Mouse (Mus musculus): ENCODE measurements around the gene Mtus2. TPM values are rescaled to one million over a fixed set of nuclear protein-coding genes. Genes with fewer than 3 reads are reported as not detected.

Mtus2 gene
- polyA plus RNA-seq, 1 experiment from 2014 or later = 3.5 TPM

GRCm38 (mm10) chr5:148065251-148065650 is 108.1 kb downstream of the Mtus2 start:
- Histone ChIP-seq H3K27ac (no peak overlapping the region), H3K4me1 (no peaks in the 10 kb centered on the region), H3K4me3 (no peak overlapping the region), H3K36me3 (replicated peaks) (no peaks in the 10 kb centered on the region), H3K9me3 (peaks cover 10% of the 10 kb centered on the region), H3K27me3 (ENCODE audit: poor library complexity, severe bottlenecking) (no peaks in the 10 kb centered on the region)
- DNase-seq (ENCODE audit: extremely low spot score, low spot score) = no peak
- 84% methylated on average over 5 of the region's 5 CpGs for WGBS

GRCm38 (mm10) chr5:148069909-148070308 is 112.8 kb downstream of the Mtus2 start:
- DNase-seq (ENCODE audit: extremely low spot score, low spot score) = no peak
- Histone ChIP-seq H3K36me3 (replicated peaks) (no peaks in the 10 kb centered on the region), H3K9me3 (no peaks in the 10 kb centered on the region), H3K4me3 (no peak overlapping the region), H3K27ac (no peak overlapping the region), H3K4me1 (no peaks in the 10 kb centered on the region), H3K27me3 (ENCODE audit: poor library complexity, severe bottlenecking) (no peaks in the 10 kb centered on the region)
- 12% methylated on average over 4 of the region's 4 CpGs for WGBS

DNA sequence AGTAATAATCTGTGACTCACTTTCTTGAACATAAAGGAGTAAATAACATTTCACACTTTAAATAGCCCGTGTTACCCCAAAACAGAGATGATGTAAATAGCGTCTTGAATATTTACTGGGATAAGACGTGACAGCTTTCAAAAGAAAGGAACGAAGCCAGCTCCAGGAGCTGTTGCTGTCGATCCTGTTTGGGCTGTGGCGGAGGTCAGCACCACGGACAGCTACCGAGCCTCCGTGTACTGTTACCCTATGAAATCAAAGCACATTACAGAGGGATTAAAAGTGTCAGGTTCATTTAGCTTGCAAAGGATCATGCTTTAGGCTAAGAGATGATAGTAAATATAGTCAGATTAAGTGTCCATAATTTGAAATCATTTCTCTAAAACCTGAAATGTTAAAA is 114.7 kb downstream of the Mtus2 start:
- no peak overlapping the region for H3K27ac ChIP-seq
- WGBS = 8% methylated on average over 9 of the region's 9 CpGs
- H3K4me1 ChIP-seq = no peaks in the 10 kb centered on the region
- H3K36me3 ChIP-seq (replicated peaks) = no peaks in the 10 kb centered on the region
- no peaks in the 10 kb centered on the region for H3K27me3 ChIP-seq (ENCODE audit: poor library complexity, severe bottlenecking)
- H3K4me3 ChIP-seq = no peak overlapping the region
- no peaks in the 10 kb centered on the region for H3K9me3 ChIP-seq
- peak; percentile 48 for DNase-seq (ENCODE audit: extremely low spot score, low spot score)

DNA sequence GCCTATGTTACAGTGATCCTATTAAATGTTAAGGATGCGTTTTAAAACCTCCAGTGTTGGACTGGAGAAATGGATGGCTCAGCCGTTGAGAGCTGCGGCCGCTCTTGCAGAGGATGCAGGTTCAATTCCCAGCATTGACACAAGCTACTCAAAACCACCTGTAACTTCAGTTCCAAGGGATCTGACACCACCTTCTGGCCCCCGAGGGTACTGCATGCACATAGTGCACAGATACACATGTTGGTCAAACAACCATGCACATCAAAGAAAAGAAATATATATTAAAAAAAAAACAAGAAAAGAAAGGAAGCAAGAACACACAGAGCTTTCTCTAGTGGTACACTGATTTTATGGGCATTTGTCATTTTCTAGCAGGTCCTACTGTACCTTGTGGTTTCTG is 116.3 kb downstream of the Mtus2 start:
- H3K27ac ChIP-seq = no peak overlapping the region
- no peak overlapping the region for H3K4me3 ChIP-seq
- 90% methylated on average over 5 of the region's 5 CpGs for WGBS
- no peaks in the 10 kb centered on the region for H3K36me3 ChIP-seq (replicated peaks)
- no peak for DNase-seq (ENCODE audit: extremely low spot score, low spot score)
- no peaks in the 10 kb centered on the region for H3K27me3 ChIP-seq (ENCODE audit: poor library complexity, severe bottlenecking)
- no peaks in the 10 kb centered on the region for H3K9me3 ChIP-seq
- no peaks in the 10 kb centered on the region for H3K4me1 ChIP-seq

GRCm38 (mm10) chr5:148079732-148080131 is 122.6 kb downstream of the Mtus2 start:
- Histone ChIP-seq H3K4me3 (no peak overlapping the region), H3K36me3 (replicated peaks) (no peaks in the 10 kb centered on the region), H3K27ac (no peak overlapping the region), H3K4me1 (no peaks in the 10 kb centered on the region), H3K27me3 (ENCODE audit: poor library complexity, severe bottlenecking) (no peaks in the 10 kb centered on the region), H3K9me3 (peaks cover 14% of the 10 kb centered on the region; the same call in 1 of the 2 replicates)
- WGBS = 86% methylated on average over 3 of the region's 3 CpGs
- no peak for DNase-seq (ENCODE audit: extremely low spot score, low spot score)

- WGBS = 100% methylated on average over 1 of the region's 1 CpGs
- no peak for DNase-seq (ENCODE audit: extremely low spot score, low spot score)
Measured at GRCm38 (mm10) chr5:148083541-148083940, 126.4 kb downstream of the Mtus2 start.

GRCm38 (mm10) chr5:148084766-148085165 is 127.6 kb downstream of the Mtus2 start:
- DNase-seq (ENCODE audit: extremely low spot score, low spot score) = no peak
- Histone ChIP-seq H3K4me3 (no peak overlapping the region), H3K27ac (no peak overlapping the region), H3K4me1 (no peaks in the 10 kb centered on the region), H3K9me3 (peaks cover 18% of the 10 kb centered on the region; the same call in 1 of the 2 replicates), H3K27me3 (ENCODE audit: poor library complexity, severe bottlenecking) (no peaks in the 10 kb centered on the region), H3K36me3 (replicated peaks) (no peaks in the 10 kb centered on the region)
- WGBS = 90% methylated on average over 5 of the region's 5 CpGs

More at GRCm38 (mm10) chr5:148083541-148083940, 126.4 kb downstream of the Mtus2 start:
- Histone ChIP-seq H3K4me1 (no peaks in the 10 kb centered on the region), H3K36me3 (replicated peaks) (no peaks in the 10 kb centered on the region), H3K27me3 (ENCODE audit: poor library complexity, severe bottlenecking) (no peaks in the 10 kb centered on the region), H3K9me3 (peaks cover 14% of the 10 kb centered on the region; the same call in 1 of the 2 replicates), H3K27ac (no peak overlapping the region), H3K4me3 (no peak overlapping the region)

GRCm38 (mm10) chr5:148087796-148088195 is 130.7 kb downstream of the Mtus2 start:
- Histone ChIP-seq H3K4me3 (no peak overlapping the region), H3K27ac (no peak overlapping the region), H3K36me3 (replicated peaks) (no peaks in the 10 kb centered on the region), H3K9me3 (peaks cover 6% of the 10 kb centered on the region; the same call in 1 of the 2 replicates), H3K4me1 (no peaks in the 10 kb centered on the region), H3K27me3 (ENCODE audit: poor library complexity, severe bottlenecking) (no peaks in the 10 kb centered on the region)
- 86% methylated on average over 3 of the region's 3 CpGs for WGBS
- DNase-seq (ENCODE audit: extremely low spot score, low spot score) = no peak

- Histone ChIP-seq H3K4me1 (no peaks in the 10 kb centered on the region), H3K27ac (no peak overlapping the region), H3K36me3 (replicated peaks) (no peaks in the 10 kb centered on the region), H3K27me3 (ENCODE audit: poor library complexity, severe bottlenecking) (no peaks in the 10 kb centered on the region), H3K4me3 (no peak overlapping the region), H3K9me3 (peaks cover 6% of the 10 kb centered on the region; the same call in 1 of the 2 replicates)
- DNase-seq (ENCODE audit: extremely low spot score, low spot score) = no peak
- 84% methylated on average over 11 of the region's 11 CpGs for WGBS
Measured at GRCm38 (mm10) chr5:148090191-148090821, 133.2 kb downstream of the Mtus2 start.

- Histone ChIP-seq H3K27me3 (ENCODE audit: poor library complexity, severe bottlenecking) (no peaks in the 10 kb centered on the region), H3K4me1 (no peaks in the 10 kb centered on the region), H3K4me3 (no peak overlapping the region), H3K36me3 (replicated peaks) (no peaks in the 10 kb centered on the region), H3K27ac (no peak overlapping the region), H3K9me3 (no peaks in the 10 kb centered on the region)
- no peak for DNase-seq (ENCODE audit: extremely low spot score, low spot score)
- 66% methylated on average over 10 of the region's 10 CpGs for WGBS
Measured at GRCm38 (mm10) chr5:148094640-148095039, 137.5 kb downstream of the Mtus2 start.

DNA sequence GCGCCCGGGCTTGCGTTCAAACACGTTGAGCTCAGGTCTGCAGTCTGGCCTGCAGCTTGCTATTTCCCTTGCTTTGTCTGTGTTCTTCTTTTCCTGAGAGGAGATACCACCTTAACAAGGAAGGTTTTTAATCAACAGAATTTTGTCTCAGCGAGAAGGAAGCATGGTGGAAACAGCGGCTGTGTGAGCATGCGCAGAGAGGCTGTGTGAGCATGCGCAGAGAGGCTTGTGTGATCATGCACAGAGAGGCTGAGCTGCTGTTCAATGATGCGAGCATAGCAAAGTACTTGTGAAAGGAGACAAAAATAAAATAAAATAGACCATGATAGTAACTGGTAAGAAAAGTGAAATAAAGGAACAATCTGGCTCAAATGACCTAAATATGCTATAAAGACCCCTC is 142.2 kb downstream of the Mtus2 start:
- no peaks in the 10 kb centered on the region for H3K27me3 ChIP-seq (ENCODE audit: poor library complexity, severe bottlenecking)
- H3K4me1 ChIP-seq = no peaks in the 10 kb centered on the region
- H3K27ac ChIP-seq = no peak overlapping the region
- 93% methylated on average over 9 of the region's 9 CpGs for WGBS
- DNase-seq (ENCODE audit: extremely low spot score, low spot score) = no peak
- no peaks in the 10 kb centered on the region for H3K36me3 ChIP-seq (replicated peaks)
- no peaks in the 10 kb centered on the region for H3K9me3 ChIP-seq
- H3K4me3 ChIP-seq = no peak overlapping the region

GRCm38 (mm10) chr5:148107324-148107723 is 150.2 kb downstream of the Mtus2 start:
- 94% methylated on average over 6 of the region's 6 CpGs for WGBS
- peaks cover 9% of the 10 kb centered on the region for H3K4me1 ChIP-seq
- H3K4me3 ChIP-seq = no peak overlapping the region
- H3K9me3 ChIP-seq = no peaks in the 10 kb centered on the region
- H3K27ac ChIP-seq = no peak overlapping the region
- DNase-seq (ENCODE audit: extremely low spot score, low spot score) = no peak
- no peaks in the 10 kb centered on the region for H3K27me3 ChIP-seq (ENCODE audit: poor library complexity, severe bottlenecking)
- H3K36me3 ChIP-seq (replicated peaks) = no peaks in the 10 kb centered on the region

DNA sequence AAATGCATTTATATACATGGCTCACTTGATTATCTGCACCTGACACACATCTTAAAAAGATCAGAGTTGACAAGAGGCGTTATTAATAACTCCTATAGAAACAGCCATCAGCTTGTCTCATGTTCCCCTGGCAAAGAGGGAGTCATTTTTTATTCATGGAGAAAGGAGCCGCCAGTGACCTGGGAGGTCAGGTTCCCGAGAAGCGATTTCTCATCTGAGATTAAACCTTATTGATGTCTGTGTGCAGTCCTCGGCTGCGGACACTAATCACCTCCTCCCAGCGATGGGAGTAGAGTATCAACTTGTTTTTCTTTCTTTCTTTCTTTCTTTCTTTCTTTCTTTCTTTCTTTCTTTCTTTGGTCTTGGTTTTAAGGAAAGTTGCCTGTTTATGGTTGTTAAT is 150.8 kb downstream of the Mtus2 start:
- Histone ChIP-seq H3K36me3 (replicated peaks) (no peaks in the 10 kb centered on the region), H3K27me3 (ENCODE audit: poor library complexity, severe bottlenecking) (no peaks in the 10 kb centered on the region), H3K9me3 (no peaks in the 10 kb centered on the region), H3K4me1 (peaks cover 9% of the 10 kb centered on the region), H3K4me3 (no peak overlapping the region), H3K27ac (no peak overlapping the region)
- no peak for DNase-seq (ENCODE audit: extremely low spot score, low spot score)
- WGBS = 60% methylated on average over 7 of the region's 7 CpGs

Measured in forebrain, embryonic 10.5 days (tissue).